In genomic region chr3:69177914-69178313, GRCm38 (mm10) we compare ENCODE assay signal across 33 mouse cellular contexts. TPM values are rescaled to one million over a fixed set of nuclear protein-coding genes. Genes with fewer than 3 reads are reported as not detected.
DNase-seq lines count a peak whose midpoint lies in the region; ATAC-seq and TF ChIP-seq lines count a peak whose summit lies in the region.
"Had no signal": no experiment of that assay in that cellular context is flagged by ENCODE, and none has a peak within 500 bp of the region (broad histone marks: within the 10 kb centered on the region; RNA-seq: fewer than 3 reads in every experiment).

No protein-coding gene starts in this region.

- no peak overlapping the region for H3K4me2 ChIP-seq in neural tube, embryonic 12.5 days (replicated peaks)
- H3K4me2 ChIP-seq in forebrain, embryonic 14.5 days (ENCODE audit: low read length) = peak overlapping the region; percentile 27; the same call in 1 of the 2 replicates
- no peak overlapping the region for H3K4me2 ChIP-seq in midbrain, embryonic 16.5 days (ENCODE audit: low read length)
- no peak overlapping the region for H3K4me2 ChIP-seq in kidney, embryonic 14.5 days (replicated peaks; ENCODE audit: low read depth, low read length)
- no peak overlapping the region for H3K4me2 ChIP-seq in lung, postnatal 0 days (replicated peaks; ENCODE audit: low read depth, low read length)
- H3K4me2 ChIP-seq: embryonic facial prominence, embryonic 15.5 days; heart, embryonic 11.5 days; hindbrain, embryonic 12.5 days; kidney, embryonic 15.5 days; limb, embryonic 12.5 days; liver, embryonic 15.5 days; lung, embryonic 14.5 days had no signal

- H3K4me3 ChIP-seq in neural tube, embryonic 12.5 days = no peak overlapping the region
- H3K4me3 ChIP-seq in forebrain, embryonic 14.5 days (ENCODE audit: low read depth, low read length) = no peak overlapping the region
- H3K4me3 ChIP-seq in midbrain, embryonic 16.5 days (ENCODE audit: low read depth, low read length) = no peak overlapping the region
- no peak overlapping the region for H3K4me3 ChIP-seq in kidney, embryonic 14.5 days (ENCODE audit: low read length)
- H3K4me3 ChIP-seq in lung, postnatal 0 days (ENCODE audit: low read depth, low read length) = no peak overlapping the region
- H3K4me3 ChIP-seq: embryonic facial prominence, embryonic 10.5 days; embryonic facial prominence, embryonic 15.5 days; hindbrain, embryonic 12.5 days; kidney, embryonic 15.5 days; layer of hippocampus, adult 2 months; left cerebral cortex, adult 2 months; limb, embryonic 12.5 days; liver, embryonic 15.5 days had no signal

- TF ChIP-seq CTCF in lung, postnatal 0 days (IDR thresholded peaks at IDR 0.05) = no peak

- H3K9ac ChIP-seq in neural tube, embryonic 12.5 days = no peak overlapping the region
- no peak overlapping the region for H3K9ac ChIP-seq in forebrain, embryonic 14.5 days (ENCODE audit: low read length)
- H3K9ac ChIP-seq in midbrain, embryonic 16.5 days (ENCODE audit: low read depth, low read length) = no peak overlapping the region
- no peak overlapping the region for H3K9ac ChIP-seq in kidney, embryonic 14.5 days (ENCODE audit: low read depth, low read length)
- H3K9ac ChIP-seq in lung, postnatal 0 days (replicated peaks; ENCODE audit: low read depth) = no peak overlapping the region
- H3K9ac ChIP-seq: embryonic facial prominence, embryonic 15.5 days; hindbrain, embryonic 12.5 days; kidney, embryonic 15.5 days; limb, embryonic 12.5 days; liver, embryonic 15.5 days; lung, embryonic 14.5 days had no signal

- no peaks in the 10 kb centered on the region for H3K4me1 ChIP-seq in neural tube, embryonic 12.5 days
- H3K4me1 ChIP-seq in forebrain, embryonic 14.5 days (ENCODE audit: control insufficient read depth, insufficient read depth, low read length) = peaks cover 20% of the 10 kb centered on the region
- H3K4me1 ChIP-seq in midbrain, embryonic 16.5 days (ENCODE audit: control insufficient read depth, insufficient read depth, low read length) = peaks cover 4% of the 10 kb centered on the region; the same call in 1 of the 2 replicates
- H3K4me1 ChIP-seq in kidney, embryonic 14.5 days (ENCODE audit: control insufficient read depth, insufficient read depth, low read length) = no peaks in the 10 kb centered on the region
- no peaks in the 10 kb centered on the region for H3K4me1 ChIP-seq in lung, postnatal 0 days (ENCODE audit: insufficient read depth, low read depth, low read length)
- H3K4me1 ChIP-seq: embryonic facial prominence, embryonic 10.5 days; embryonic facial prominence, embryonic 15.5 days; kidney, embryonic 15.5 days; limb, embryonic 12.5 days; liver, embryonic 15.5 days had no signal

- no peak for DNase-seq in neural tube, embryonic 10.5 days (ENCODE audit: extremely low spot score, low spot score)
- DNase-seq in forebrain, embryonic 14.5 days (ENCODE audit: low spot score) = no peak
- DNase-seq in retina, postnatal 1 day = peak; percentile 70
- no peak for DNase-seq in adrenal gland, postnatal 36 days
- DNase-seq in lung, postnatal 0 days (ENCODE audit: low spot score) = no peak
- DNase-seq: adrenal gland, postnatal 25 days; B cell, adult 2 months; gastrocnemius, postnatal 14 days; heart, adult 18-20 months; heart, postnatal 36 days; kidney, adult 11 months; kidney, postnatal 25 days; lung, embryonic 14.5 days had no signal

- no peak overlapping the region for H3K27ac ChIP-seq in neural tube, embryonic 12.5 days
- no peak overlapping the region for H3K27ac ChIP-seq in forebrain, embryonic 14.5 days (ENCODE audit: low read depth, low read length)
- no peak overlapping the region for H3K27ac ChIP-seq in midbrain, embryonic 16.5 days (ENCODE audit: low read length)
- H3K27ac ChIP-seq in kidney, embryonic 14.5 days (ENCODE audit: low read depth, low read length) = no peak overlapping the region
- no peak overlapping the region for H3K27ac ChIP-seq in lung, postnatal 0 days (ENCODE audit: low read length)
- H3K27ac ChIP-seq: embryonic facial prominence, embryonic 10.5 days; embryonic facial prominence, embryonic 15.5 days; hindbrain, embryonic 12.5 days; kidney, embryonic 15.5 days; layer of hippocampus, adult 2 months; left cerebral cortex, adult 2 months; limb, embryonic 12.5 days; liver, embryonic 15.5 days had no signal

- no peaks in the 10 kb centered on the region for H3K36me3 ChIP-seq in neural tube, embryonic 12.5 days
- no peaks in the 10 kb centered on the region for H3K36me3 ChIP-seq in forebrain, embryonic 14.5 days (ENCODE audit: control insufficient read depth, insufficient read depth, low read length)
- H3K36me3 ChIP-seq in midbrain, embryonic 16.5 days (ENCODE audit: control insufficient read depth, insufficient read depth, low read length) = no peaks in the 10 kb centered on the region
- H3K36me3 ChIP-seq in kidney, embryonic 14.5 days (ENCODE audit: control insufficient read depth, insufficient read depth, low read length) = no peaks in the 10 kb centered on the region
- no peaks in the 10 kb centered on the region for H3K36me3 ChIP-seq in lung, postnatal 0 days (ENCODE audit: insufficient read depth, low read length)
- H3K36me3 ChIP-seq: embryonic facial prominence, embryonic 10.5 days; embryonic facial prominence, embryonic 15.5 days; hindbrain, embryonic 12.5 days; kidney, embryonic 15.5 days; limb, embryonic 12.5 days; liver, embryonic 15.5 days had no signal

- no peaks in the 10 kb centered on the region for H3K9me3 ChIP-seq in neural tube, embryonic 12.5 days
- no peaks in the 10 kb centered on the region for H3K9me3 ChIP-seq in forebrain, embryonic 14.5 days (replicated peaks; ENCODE audit: control insufficient read depth, low read length)
- H3K9me3 ChIP-seq in midbrain, embryonic 16.5 days (replicated peaks; ENCODE audit: control insufficient read depth, low read length, poor library complexity, severe bottlenecking) = no peaks in the 10 kb centered on the region
- no peaks in the 10 kb centered on the region for H3K9me3 ChIP-seq in kidney, embryonic 14.5 days (ENCODE audit: control insufficient read depth, low read length)
- H3K9me3 ChIP-seq in lung, postnatal 0 days (ENCODE audit: low read length) = no peaks in the 10 kb centered on the region
- H3K9me3 ChIP-seq: embryonic facial prominence, embryonic 10.5 days; embryonic facial prominence, embryonic 15.5 days; hindbrain, embryonic 12.5 days; kidney, embryonic 15.5 days; limb, embryonic 12.5 days; liver, embryonic 15.5 days had no signal

- ATAC-seq in neural tube, embryonic 12.5 days (ENCODE audit: low FRiP score, low read depth) = peak; percentile 39; the same call in 1 of the 2 replicates
- ATAC-seq in forebrain, embryonic 14.5 days = peak; percentile 60
- ATAC-seq in midbrain, embryonic 16.5 days = 0 out of 2 replicates have a peak, but pooled peaks have one; percentile 46
- ATAC-seq in kidney, embryonic 14.5 days (ENCODE audit: low FRiP score, low TSS enrichment) = no peak
- no peak for ATAC-seq in lung, postnatal 0 days

- no peak for TF ChIP-seq EP300 in lung, postnatal 0 days (IDR thresholded peaks at IDR 0.05)

- H3K27me3 ChIP-seq in neural tube, embryonic 12.5 days (replicated peaks) = no peaks in the 10 kb centered on the region
- H3K27me3 ChIP-seq in forebrain, embryonic 14.5 days (replicated peaks; ENCODE audit: control insufficient read depth, insufficient read depth, low read length) = no peaks in the 10 kb centered on the region
- no peaks in the 10 kb centered on the region for H3K27me3 ChIP-seq in midbrain, embryonic 16.5 days (ENCODE audit: control insufficient read depth, insufficient read depth, low read depth, low read length)
- no peaks in the 10 kb centered on the region for H3K27me3 ChIP-seq in kidney, embryonic 14.5 days (ENCODE audit: control insufficient read depth, insufficient read depth, low read length)
- H3K27me3 ChIP-seq in lung, postnatal 0 days (replicated peaks; ENCODE audit: insufficient read depth, low read length) = no peaks in the 10 kb centered on the region
- H3K27me3 ChIP-seq: embryonic facial prominence, embryonic 15.5 days; hindbrain, embryonic 12.5 days; kidney, embryonic 15.5 days; limb, embryonic 12.5 days; liver, embryonic 15.5 days had no signal

RNA-seq across cellular contexts. Expression of gene Arl14, which starts 44.3 kb away (rescaled TPM):
- not detected in 2 replicates for polyA plus RNA-seq in neural tube, embryonic 12.5 days (2016; fragmentation: Nextera tagmentation; extraction: Ambion mirVana)
- polyA plus RNA-seq in forebrain, embryonic 14.5 days (2014; fragmentation: Nextera tagmentation; extraction: Ambion mirVana) = not detected in 2 replicates
- polyA plus RNA-seq in midbrain, embryonic 16.5 days (2015; fragmentation: Nextera tagmentation; extraction: Ambion mirVana) = not detected in 2 replicates
- not detected in 2 replicates for polyA plus RNA-seq in kidney, embryonic 14.5 days (2014; fragmentation: Nextera tagmentation; extraction: Ambion mirVana)
- not detected for total RNA-seq in adrenal gland, postnatal 36 days (2021)
- 0.10 TPM in 1 of 2 replicates, not detected in the other for polyA plus RNA-seq in lung, postnatal 0 days (2015; fragmentation: Nextera tagmentation; extraction: Ambion mirVana)
- total RNA-seq: adrenal gland, adult 18-20 months; adrenal gland, postnatal 25 days; gastrocnemius, postnatal 14 days; heart, adult 18-20 months; heart, postnatal 36 days; layer of hippocampus, adult 2 months; layer of hippocampus, postnatal 14 days; left cerebral cortex, adult 2 months; left cerebral cortex, postnatal 25 days; megakaryocyte progenitor cell, adult 5-6 weeks had no signal
- polyA plus RNA-seq: brain, embryonic 14.5 days; embryonic facial prominence, embryonic 10.5 days; frontal cortex, adult 2 months; heart, embryonic 11.5 days; heart, embryonic 16.5 days; hindbrain, embryonic 12.5 days; limb, embryonic 12.5 days; liver, adult 2 months; liver, embryonic 15.5 days had no signal

RNA-seq across cellular contexts. Expression of gene Kpna4, which starts 51.0 kb away (rescaled TPM):
- 48.7 and 53.5 TPM in 2 replicates for polyA plus RNA-seq in neural tube, embryonic 12.5 days (2016; fragmentation: Nextera tagmentation; extraction: Ambion mirVana)
- 39.8 and 42.3 TPM in 2 replicates for polyA plus RNA-seq in forebrain, embryonic 14.5 days (2014; fragmentation: Nextera tagmentation; extraction: Ambion mirVana)
- polyA plus RNA-seq in midbrain, embryonic 16.5 days (2015; fragmentation: Nextera tagmentation; extraction: Ambion mirVana) = 30.3 and 30.5 TPM in 2 replicates
- 27.6 and 41.6 TPM in 2 replicates for polyA plus RNA-seq in kidney, embryonic 14.5 days (2014; fragmentation: Nextera tagmentation; extraction: Ambion mirVana)
- 10 to 100 TPM; 64.1 to 71.1 TPM for total RNA-seq in adrenal gland, postnatal 36 days (2021)
- 24.3 and 34.4 TPM in 2 replicates for polyA plus RNA-seq in lung, postnatal 0 days (2015; fragmentation: Nextera tagmentation; extraction: Ambion mirVana)

Comparison
In these comparisons a context has a peak if more than half of its experiments do, and no peak if none do; other contexts are left out.
1. ATAC-seq: peak in neural tube, embryonic 12.5 days (single experiment), forebrain, embryonic 14.5 days (single experiment) and midbrain, embryonic 16.5 days (single experiment); none in kidney, embryonic 14.5 days (single experiment) and lung, postnatal 0 days (single experiment).